Mouse (Mus musculus): ENCODE measurements around the gene Rbak.

GRCm38 (mm10) chr5:143129101-143129500 lies 51.5 kb downstream of the Rbak start:
- TF ChIP-seq POLR2A (IDR thresholded peaks at IDR 0.05; ENCODE audit: extremely low read depth, insufficient read depth, low read length), result no peak
- TF ChIP-seq CTCF (IDR thresholded peaks at IDR 0.05; ENCODE audit: low read depth, low read length), result no peak

Data from liver, adult 2 months (tissue).